Mouse (Mus musculus) liver, embryonic 14.5 days (tissue): ENCODE measurements around the gene Ascl5. TPM values are rescaled to one million over a fixed set of nuclear protein-coding genes. Genes with fewer than 3 reads are reported as not detected.

Experiments used
- ATAC-seq: fragments of 200-750 bp; cut with Nextera tagmentation; 2 replicates; pipeline ENCODE4 v1.8.0; 2017; ENCODE audit warnings: moderate number of reproducible peaks, mild to moderate bottlenecking, moderate library complexity; ENCODE audit not compliant: insufficient read depth
- DNase-seq, 3 experiments: peaks; one replicate each; pipeline ENCODE4 v3.0.0-alpha.2; 2012 to 2013; ENCODE audit warnings: low read depth in 3 of 3, low spot score in 3 of 3
- H3K27ac ChIP-seq: fragments of 300-500 bp; sonication (generic); 2 replicates; pipeline ENCODE4 v1.5.1; 2014; ENCODE audit warnings: moderate library complexity, mild to moderate bottlenecking, control low read depth, inconsistent platforms
- H3K27me3 ChIP-seq: fragments of 300-500 bp; sonication (generic); 2 replicates; pipeline ENCODE4 v1.6.1; 2014; ENCODE audit warnings: mild to moderate bottlenecking, low read length, moderate library complexity; ENCODE audit not compliant: control insufficient read depth, insufficient read depth
- H3K36me3 ChIP-seq: fragments of 300-500 bp; sonication (generic); replicated peaks from 2 replicates; pipeline ENCODE4 v1.6.1; 2014; ENCODE audit warnings: low read depth; ENCODE audit not compliant: control insufficient read depth, insufficient read depth
- H3K4me1 ChIP-seq, 2 experiments: fragments of 200-500 bp in 1 of 2; fragments of 300-500 bp in 1 of 2; sonication (generic) in 1 of 2; replicated peaks; 2 replicates each; pipeline ENCODE4 v1.6.1; 2012 to 2014; ENCODE audit warnings: antibody characterized with exemption in 1 of 2, inconsistent platforms in 1 of 2, low read length in 1 of 2; ENCODE audit not compliant: control insufficient read depth in 2 of 2, insufficient read depth in 2 of 2
- H3K4me2 ChIP-seq: fragments of 300-500 bp; sonication (generic); 2 replicates; pipeline ENCODE4 v1.6.1; 2014; ENCODE audit warnings: low read depth, mild to moderate bottlenecking, control low read depth, moderate library complexity
- H3K4me3 ChIP-seq, 2 experiments: fragments of 200-500 bp in 1 of 2; fragments of 300-500 bp in 1 of 2; sonication (generic) in 1 of 2; 2 replicates each; pipeline ENCODE4 v1.5.1; 2012 to 2014; ENCODE audit warnings: low read depth in 2 of 2, low read length in 2 of 2, mild to moderate bottlenecking in 2 of 2, control low read depth in 1 of 2, inconsistent platforms in 1 of 2, moderate library complexity in 1 of 2; ENCODE audit not compliant: insufficient read depth in 1 of 2
- H3K9ac ChIP-seq: fragments of 300-500 bp; sonication (generic); replicated peaks from 2 replicates; pipeline ENCODE4 v1.6.1; 2014; ENCODE audit warnings: mild to moderate bottlenecking, control low read depth, moderate library complexity
- H3K9me3 ChIP-seq: fragments of 300-500 bp; sonication (generic); 2 replicates; pipeline ENCODE4 v1.6.1; 2016; ENCODE audit warnings: low read length, mixed read lengths; ENCODE audit not compliant: control insufficient read depth
- CTCF ChIP-seq: IDR thresholded peaks from 2 replicates; pipeline ENCODE4 v1.5.1; 2016; ENCODE audit warnings: antibody characterized with exemption, low read depth, control low read depth
- EP300 ChIP-seq: IDR thresholded peaks from 2 replicates; pipeline ENCODE4 v1.6.1; 2016; ENCODE audit warnings: antibody characterized with exemption, low read depth
- WGBS: fragments of 180-500 bp; shearing (Covaris S2); extraction: QIAGEN DNeasy Blood & Tissue Kit; methylation state at CpG from one replicate; pipeline ENCODE4 v1.1.7; 2014; ENCODE audit not compliant: insufficient replicate concordance; 5-methylcytosine and 5-hydroxymethylcytosine counted together
- polyA plus RNA-seq, 2 experiments: library from polyadenylated mRNA; depleted of rRNA in 1 of 2; stranded (reverse) in 1 of 2; unstranded in 1 of 2; fragments of >200 nt; fragmentation: Nextera tagmentation in 1 of 2; extraction: Ambion mirVana in 1 of 2; gene quantifications; 2 replicates each; pipeline versions ENCODE4 v1.2.1 to v1.2.3; 2012 to 2014

Gene Ascl5
- polyA plus RNA-seq (2012; rRNA removed) (not detected in 2 replicates), polyA plus RNA-seq (2014; fragmentation: Nextera tagmentation; extraction: Ambion mirVana) (not detected in 2 replicates)

- no peak within 1 kb of the TSS for H3K27ac ChIP-seq
- ATAC-seq (no peak), DNase-seq (no peak)
- H3K4me1 ChIP-seq: no peaks in the 10 kb centered on the region
- no peak for TF ChIP-seq EP300
- no peak for TF ChIP-seq CTCF
- no peak within 1 kb of the TSS for H3K4me3 ChIP-seq
- peaks cover 50% of the 10 kb centered on the region for H3K27me3 ChIP-seq
- H3K4me2 ChIP-seq: no peak within 1 kb of the TSS
- H3K36me3 ChIP-seq: no peaks in the 10 kb centered on the region
- H3K9ac ChIP-seq: no peak within 1 kb of the TSS
- no peaks in the 10 kb centered on the region for H3K9me3 ChIP-seq
- WGBS: 17% methylated on average over 29 of the region's 29 CpGs
Observed at GRCm38 (mm10) chr1:136050312-136051012, at the start of gene Ascl5. Ascl5 (plus strand) TSS chr1:136050804.

- no peak overlapping the region for H3K27ac ChIP-seq
- no peak overlapping the region for H3K9ac ChIP-seq
- WGBS: 79% methylated on average over 2 of the region's 2 CpGs
- no peak for ATAC-seq
- no peaks in the 10 kb centered on the region for H3K4me1 ChIP-seq
- DNase-seq: no peak
- no peak overlapping the region for H3K4me3 ChIP-seq
- TF ChIP-seq EP300 (no peak), CTCF (no peak)
- H3K27me3 ChIP-seq: peaks cover 10% of the 10 kb centered on the region
- no peaks in the 10 kb centered on the region for H3K36me3 ChIP-seq
- no peak overlapping the region for H3K4me2 ChIP-seq
- no peaks in the 10 kb centered on the region for H3K9me3 ChIP-seq
Observed at GRCm38 (mm10) chr1:136001438-136001837, 49.2 kb upstream of the Ascl5 start.

GRCm38 (mm10) chr1:136006292-136006748 is 44.3 kb upstream of the Ascl5 start, which contains the start of gene Igfn1:
Igfn1 (minus strand) TSS chr1:136006342.
- peak within 1 kb of the TSS; percentile 92 for H3K4me2 ChIP-seq
- no peaks in the 10 kb centered on the region for H3K36me3 ChIP-seq
- TF ChIP-seq CTCF (no peak), EP300 (no peak)
- ATAC-seq (no peak), DNase-seq (no peak)
- peak within 1 kb of the TSS in 1 of 2 experiments; percentile 67; a peak in 2 of 4 replicates for H3K4me3 ChIP-seq
- no peak within 1 kb of the TSS for H3K27ac ChIP-seq
- H3K9ac ChIP-seq: peak within 1 kb of the TSS; percentile 72; the same call in 1 of the 2 replicates
- H3K27me3 ChIP-seq: peaks cover 3% of the 10 kb centered on the region; the same call in 1 of the 2 replicates
- H3K9me3 ChIP-seq: no peaks in the 10 kb centered on the region
- WGBS: 68% methylated on average over 3 of the region's 3 CpGs
- peaks cover 17 to 22% of the 10 kb centered on the region in 2 experiments for H3K4me1 ChIP-seq

GRCm38 (mm10) chr1:136007211-136008158 is 43.1 kb upstream of the Ascl5 start, which contains the start of gene Tmem9:
Tmem9 (plus strand) TSS chr1:136008150.
- H3K27ac ChIP-seq: peak within 1 kb of the TSS; percentile 60

More at GRCm38 (mm10) chr1:136007211-136008158, 43.1 kb upstream of the Ascl5 start, which contains the start of gene Tmem9:
- Histone ChIP-seq H3K36me3 (no peaks in the 10 kb centered on the region), H3K4me3 (peak within 1 kb of the TSS; percentile 67 to 68), H3K9me3 (no peaks in the 10 kb centered on the region), H3K9ac (peak within 1 kb of the TSS; percentile 72), H3K27me3 (no peaks in the 10 kb centered on the region; the same call in 1 of the 2 replicates), H3K4me1 (peaks cover 22 to 32% of the 10 kb centered on the region in 2 experiments), H3K4me2 (peak within 1 kb of the TSS; percentile 92)
- TF ChIP-seq CTCF: 0 out of 2 replicates have a peak, but pooled peaks have one; percentile 38
- TF ChIP-seq EP300: no peak; the same call in 1 of the 2 replicates
- 4% methylated on average over 37 of the region's 37 CpGs for WGBS
- DNase-seq (peak; percentile 85 to 93 (median 92)), ATAC-seq (peak; percentile 96)
